9 mouse cellular contexts compared by ENCODE assay signal in the genomic region with DNA sequence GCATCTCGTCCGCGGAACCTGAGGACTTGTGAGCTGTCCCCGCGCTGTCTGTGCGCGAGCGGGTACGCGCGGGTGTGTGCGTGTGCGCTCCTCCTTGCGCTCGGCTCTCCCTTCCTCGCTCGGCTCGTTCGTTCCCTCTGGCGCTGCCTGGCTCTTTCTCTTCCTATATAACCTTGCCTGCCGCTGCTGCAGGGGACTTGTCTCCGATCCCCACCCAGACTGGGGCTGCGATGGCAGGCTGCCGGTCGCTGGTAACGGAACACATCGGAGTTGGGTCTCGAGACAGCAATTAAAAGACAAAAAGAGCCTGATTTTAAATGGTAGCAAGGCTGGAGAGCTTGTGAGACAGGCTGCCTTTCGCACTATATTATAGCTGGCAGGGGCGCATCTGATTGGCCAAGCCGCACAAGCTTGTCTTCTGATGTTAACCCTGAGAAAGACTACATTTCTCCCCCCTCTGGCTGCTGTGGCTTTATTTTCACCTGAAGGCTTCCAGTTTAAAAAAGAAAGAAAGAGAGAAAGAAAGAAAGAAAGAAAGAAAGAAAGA. TPM values are rescaled to one million over a fixed set of nuclear protein-coding genes. Genes with fewer than 3 reads are reported as not detected.
DNase-seq lines count a peak whose midpoint lies in the region; ATAC-seq lines count a peak whose summit lies in the region.
"Had no signal": no experiment of that assay in that cellular context is flagged by ENCODE, and none has a peak within 500 bp of the region (broad histone marks: within the 10 kb centered on the region; RNA-seq: fewer than 3 reads in every experiment).

A gene (minus strand): TSS at position 497 of the 547 bp plus-strand sequence.

- H3K4me2 ChIP-seq in heart, embryonic 11.5 days: peak within 1 kb of the TSS; percentile 60
- peak within 1 kb of the TSS; percentile 34 for H3K4me2 ChIP-seq in intestine, embryonic 14.5 days (ENCODE audit: low read length)
- H3K4me2 ChIP-seq in neural tube, embryonic 13.5 days: peak within 1 kb of the TSS; percentile 82

- peak within 1 kb of the TSS; percentile 28 for H3K4me3 ChIP-seq in heart, embryonic 11.5 days (ENCODE audit: low read depth, low read length)
- H3K4me3 ChIP-seq in intestine, embryonic 14.5 days (ENCODE audit: low read depth, low read length): peak within 1 kb of the TSS; percentile 45
- peak within 1 kb of the TSS; percentile 51 for H3K4me3 ChIP-seq in neural tube, embryonic 13.5 days

- peaks cover 7% of the 10 kb centered on the region; the same call in 1 of the 2 replicates for H3K4me1 ChIP-seq in heart, embryonic 11.5 days (ENCODE audit: control insufficient read depth, insufficient read depth, low read length)
- H3K4me1 ChIP-seq in intestine, embryonic 14.5 days (replicated peaks; ENCODE audit: control insufficient read depth, insufficient read depth, low read length): peaks cover 4% of the 10 kb centered on the region; the same call in 1 of the 2 replicates
- H3K4me1 ChIP-seq in neural tube, embryonic 13.5 days (replicated peaks): peaks cover 44% of the 10 kb centered on the region

- DNase-seq in heart, postnatal 10 days: no peak
- DNase-seq in urinary bladder, postnatal 25 days (ENCODE audit: low spot score): peak; percentile 31
- no peak for DNase-seq in urinary bladder, postnatal 4 days (ENCODE audit: low spot score in 2 of 2)
- DNase-seq in intestine, embryonic 14.5 days (ENCODE audit: low spot score): peak; percentile 75
- no peak for DNase-seq in ovary, postnatal 10 days (ENCODE audit: low spot score)
- DNase-seq in thymus, postnatal 25 days: no peak

- H3K36me3 ChIP-seq in heart, embryonic 11.5 days (ENCODE audit: control insufficient read depth, insufficient read depth, low read length): no peaks in the 10 kb centered on the region
- no peaks in the 10 kb centered on the region for H3K36me3 ChIP-seq in intestine, embryonic 14.5 days (ENCODE audit: control insufficient read depth, insufficient read depth, low read length)
- no peaks in the 10 kb centered on the region for H3K36me3 ChIP-seq in neural tube, embryonic 13.5 days

- no peak within 1 kb of the TSS for H3K27ac ChIP-seq in heart, embryonic 11.5 days (ENCODE audit: low read depth, low read length)
- peak within 1 kb of the TSS; percentile 62 for H3K27ac ChIP-seq in intestine, embryonic 14.5 days (ENCODE audit: low read depth)
- peak within 1 kb of the TSS; percentile 63 for H3K27ac ChIP-seq in neural tube, embryonic 13.5 days (replicated peaks)

- intact Hi-C loops in heart, postnatal 10 days (cut with DNase I): loop anchor here (5.0 kb wide), 1 partner anchor 825 kb away; no protein-coding TSS in a partner anchor

- ATAC-seq in heart, embryonic 11.5 days (replicated peaks; ENCODE audit: insufficient number of reproducible peaks, low FRiP score, low TSS enrichment): no peak
- ATAC-seq in intestine, embryonic 14.5 days (replicated peaks; ENCODE audit: low FRiP score, low TSS enrichment, low read depth): no peak
- ATAC-seq in neural tube, embryonic 13.5 days (ENCODE audit: low read depth): peak; percentile 48

- H3K27me3 ChIP-seq in heart, embryonic 11.5 days (ENCODE audit: control insufficient read depth, insufficient read depth, low read length): peaks cover 84% of the 10 kb centered on the region
- peaks cover 74% of the 10 kb centered on the region for H3K27me3 ChIP-seq in intestine, embryonic 14.5 days (replicated peaks; ENCODE audit: control insufficient read depth, insufficient read depth, low read length)
- peaks cover 99% of the 10 kb centered on the region for H3K27me3 ChIP-seq in neural tube, embryonic 13.5 days

- no peaks in the 10 kb centered on the region for H3K9me3 ChIP-seq in heart, embryonic 11.5 days (replicated peaks; ENCODE audit: control insufficient read depth, low read length)
- no peaks in the 10 kb centered on the region for H3K9me3 ChIP-seq in intestine, embryonic 14.5 days (ENCODE audit: control insufficient read depth, low read length)
- H3K9me3 ChIP-seq in neural tube, embryonic 13.5 days: 0 out of 2 replicates have a peak, but pooled peaks cover 2% of the 10 kb centered on the region

- WGBS in heart, embryonic 11.5 days (ENCODE audit: insufficient replicate concordance): 1% methylated on average over 31 of the region's 31 CpGs
- 2% methylated on average over 28 of the region's 31 CpGs for WGBS in intestine, embryonic 14.5 days
- WGBS in neural tube, embryonic 13.5 days: under 1% methylated on average over 31 of the region's 31 CpGs

- H3K9ac ChIP-seq in heart, embryonic 11.5 days (ENCODE audit: low read depth, low read length): no peak within 1 kb of the TSS
- H3K9ac ChIP-seq in intestine, embryonic 14.5 days (ENCODE audit: low read length): peak within 1 kb of the TSS; percentile 56
- peak within 1 kb of the TSS; percentile 68 for H3K9ac ChIP-seq in neural tube, embryonic 13.5 days

RNA-seq across cellular contexts. Expression of the gene that starts here (rescaled TPM):
- 0.10 and 0.13 TPM in 2 replicates for polyA plus RNA-seq in heart, embryonic 11.5 days (2014; fragmentation: Nextera tagmentation; extraction: Ambion mirVana)
- not detected for total RNA-seq in heart, postnatal 10 days (2021)
- 7.8 and 8.9 TPM in 2 replicates for polyA plus RNA-seq in intestine, embryonic 14.5 days (2014; fragmentation: Nextera tagmentation; extraction: Ambion mirVana)
- 1.9 and 2.0 TPM in 2 replicates for polyA plus RNA-seq in neural tube, embryonic 13.5 days (2015; fragmentation: Nextera tagmentation; extraction: Ambion mirVana)
- polyA plus RNA-seq: C2C12 had no signal

Comparison
In these comparisons a context has a peak if more than half of its experiments do, and no peak if none do; other contexts are left out.
1. DNase-seq: peak in urinary bladder, postnatal 25 days (single experiment) and intestine, embryonic 14.5 days (single experiment); none in heart, postnatal 10 days (0 of 2), urinary bladder, postnatal 4 days (0 of 2), ovary, postnatal 10 days (single experiment) and thymus, postnatal 25 days (single experiment).
2. Peak in every context shown above with its lines, with median percentiles within 50 percentile points of each other: H3K4me2 ChIP-seq and H3K4me3 ChIP-seq.